Comparison of ENCODE assay signal across 24 mouse cellular contexts in the genomic region with DNA sequence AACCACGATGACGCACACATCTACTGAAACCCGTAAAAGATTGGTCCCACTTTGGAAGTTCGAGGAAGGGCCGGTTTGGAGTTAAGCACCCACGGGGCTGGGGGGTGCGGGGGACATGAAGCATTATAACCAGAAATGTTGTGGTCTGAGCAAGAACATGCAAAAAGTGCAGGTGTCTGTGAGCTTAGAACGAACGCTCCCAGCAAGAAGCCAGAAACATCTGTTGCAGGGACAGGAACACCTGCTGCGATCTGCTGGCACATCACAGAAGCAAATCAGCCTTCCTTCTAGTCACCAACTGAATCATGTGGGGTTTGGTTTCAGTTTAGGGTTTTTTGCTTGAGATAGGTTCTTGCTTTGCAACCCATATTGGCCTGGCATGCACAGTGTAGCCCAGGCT. TPM values are rescaled to one million over a fixed set of nuclear protein-coding genes. Genes with fewer than 3 reads are reported as not detected.
DNase-seq lines count a peak whose midpoint lies in the region; ATAC-seq and TF ChIP-seq lines count a peak whose summit lies in the region.
"Had no signal": no experiment of that assay in that cellular context is flagged by ENCODE, and none has a peak within 500 bp of the region (broad histone marks: within the 10 kb centered on the region; RNA-seq: fewer than 3 reads in every experiment).

No protein-coding gene starts in this region.

- H3K4me1 ChIP-seq in thymus, adult 2 months (replicated peaks; ENCODE audit: control insufficient read depth, insufficient read depth, low read length), result peaks cover 53% of the 10 kb centered on the region
- H3K4me1 ChIP-seq in hindbrain, embryonic 11.5 days (replicated peaks; ENCODE audit: control insufficient read depth, insufficient read depth, low read length), result no peaks in the 10 kb centered on the region
- H3K4me1 ChIP-seq: embryonic facial prominence, embryonic 13.5 days; liver, embryonic 13.5 days; neural tube, embryonic 13.5 days had no signal

- no peak for TF ChIP-seq CTCF in thymus, adult 2 months (IDR thresholded peaks at IDR 0.05; ENCODE audit: borderline replicate concordance, control insufficient read depth, extremely low read depth, insufficient read depth, low read length, poor library complexity)

- H3K4me2 ChIP-seq in hindbrain, embryonic 11.5 days (replicated peaks; ENCODE audit: low read depth, low read length), result no peak overlapping the region
- H3K4me2 ChIP-seq: embryonic facial prominence, embryonic 13.5 days; liver, embryonic 13.5 days; neural tube, embryonic 13.5 days had no signal

- H3K36me3 ChIP-seq in thymus, adult 2 months (ENCODE audit: control insufficient read depth, insufficient read depth, low read length), result no peaks in the 10 kb centered on the region
- no peaks in the 10 kb centered on the region for H3K36me3 ChIP-seq in hindbrain, embryonic 11.5 days (ENCODE audit: control insufficient read depth, insufficient read depth, low read length)
- H3K36me3 ChIP-seq: embryonic facial prominence, embryonic 13.5 days; liver, embryonic 13.5 days; neural tube, embryonic 13.5 days had no signal

- H3K27ac ChIP-seq in thymus, adult 2 months (ENCODE audit: control insufficient read depth, insufficient read depth, low read length), result peak overlapping the region; percentile 99
- H3K27ac ChIP-seq in hindbrain, embryonic 11.5 days (ENCODE audit: low read depth, low read length), result no peak overlapping the region
- H3K27ac ChIP-seq: embryonic facial prominence, embryonic 13.5 days; liver, embryonic 13.5 days; neural tube, embryonic 13.5 days had no signal

- TF ChIP-seq POLR2A in thymus, adult 2 months (IDR thresholded peaks at IDR 0.05; ENCODE audit: control insufficient read depth, extremely low read depth, insufficient read depth, low read length, poor library complexity), result 0 out of 2 replicates have a peak, but pooled peaks have one; percentile 25

- WGBS in thymus, adult 2 months, result 4% methylated on average over 10 of the region's 10 CpGs
- WGBS in hindbrain, embryonic 11.5 days, result 96% methylated on average over 10 of the region's 10 CpGs

- no peak overlapping the region for H3K9ac ChIP-seq in hindbrain, embryonic 11.5 days (ENCODE audit: low read depth, low read length)
- H3K9ac ChIP-seq: embryonic facial prominence, embryonic 13.5 days; forebrain, postnatal 0 days; liver, embryonic 13.5 days; neural tube, embryonic 13.5 days had no signal

- no peak for ATAC-seq in hindbrain, embryonic 11.5 days (ENCODE audit: low FRiP score)
- ATAC-seq: forebrain, postnatal 0 days; hindbrain, embryonic 16.5 days had no signal

- DNase-seq in A20 (ENCODE audit: low read depth, low spot score), result peak; percentile 89
- peak; percentile 44 for DNase-seq in CD4-positive helper T cell, adult 2 months (ENCODE audit: low read depth, low spot score)
- DNase-seq in induced T-regulatory cell, adult 2 months (ENCODE audit: low read depth), result peak; percentile 39
- peak; percentile 80 for DNase-seq in thymus, adult 2 months
- no peak for DNase-seq in hindbrain, embryonic 11.5 days (ENCODE audit: low spot score)
- DNase-seq in gastrocnemius, adult 18-20 months (ENCODE audit: low spot score), result no peak
- no peak for DNase-seq in embryo, embryonic 10.5 days (ENCODE audit: low spot score)
- DNase-seq: adrenal gland, postnatal 10 days; cerebellum, adult 8-10 months; forebrain, postnatal 0 days; heart, adult 18-20 months; heart, postnatal 14 days; kidney, adult 18-20 months; liver, embryonic 13.5 days; right cerebral cortex, postnatal 14 days had no signal

- 0 out of 2 replicates have a peak overlapping the region, but pooled peaks have one; percentile 2 for H3K4me3 ChIP-seq in thymus, adult 2 months (ENCODE audit: control insufficient read depth, insufficient read depth, low read length)
- no peak overlapping the region for H3K4me3 ChIP-seq in hindbrain, embryonic 11.5 days (ENCODE audit: low read depth, low read length)
- H3K4me3 ChIP-seq: embryonic facial prominence, embryonic 13.5 days; liver, embryonic 13.5 days; neural tube, embryonic 13.5 days had no signal

- H3K9me3 ChIP-seq in hindbrain, embryonic 11.5 days (ENCODE audit: control insufficient read depth, low read length), result no peaks in the 10 kb centered on the region
- H3K9me3 ChIP-seq: embryonic facial prominence, embryonic 13.5 days; liver, embryonic 13.5 days had no signal

- no peaks in the 10 kb centered on the region for H3K27me3 ChIP-seq in thymus, adult 2 months (ENCODE audit: control insufficient read depth, insufficient read depth, low read length)
- H3K27me3 ChIP-seq in hindbrain, embryonic 11.5 days (ENCODE audit: control insufficient read depth, insufficient read depth, low read length), result no peaks in the 10 kb centered on the region
- H3K27me3 ChIP-seq: embryonic facial prominence, embryonic 13.5 days; neural tube, embryonic 13.5 days had no signal

RNA-seq across cellular contexts. Expression of gene Zfp957, which starts 20.7 kb away (rescaled TPM):
- not detected in 2 replicates for polyA plus RNA-seq in thymus, adult 2 months (2012; rRNA removed)
- not detected in 2 replicates for polyA plus RNA-seq in hindbrain, embryonic 11.5 days (2014; fragmentation: Nextera tagmentation; extraction: Ambion mirVana)
- not detected for total RNA-seq in gastrocnemius, adult 18-20 months (2021)
- total RNA-seq: adrenal gland, postnatal 10 days; common myeloid progenitor, adult 5-6 weeks; forebrain, postnatal 0 days; gastrocnemius, adult 8-10 months; heart, adult 18-20 months; heart, postnatal 14 days; left cerebral cortex, adult 18-20 months had no signal
- polyA plus RNA-seq: embryonic facial prominence, embryonic 13.5 days; forebrain, postnatal 0 days; hindbrain, embryonic 16.5 days; large intestine, adult 2 months; limb, embryonic 11.5 days; liver, embryonic 13.5 days; lung, embryonic 16.5 days; neural tube, embryonic 13.5 days had no signal

RNA-seq across cellular contexts. Expression of gene Rgcc, which starts 33.6 kb away (rescaled TPM):
- polyA plus RNA-seq in thymus, adult 2 months (2012; rRNA removed), result 880 and 889 TPM in 2 replicates
- 33.0 and 41.9 TPM in 2 replicates for polyA plus RNA-seq in hindbrain, embryonic 11.5 days (2014; fragmentation: Nextera tagmentation; extraction: Ambion mirVana)
- total RNA-seq in gastrocnemius, adult 18-20 months (2021), result 10 to 100 TPM; 53.3 to 79.9 TPM

Comparison
In these comparisons a context has a peak if more than half of its experiments do, and no peak if none do; other contexts are left out.
1. DNase-seq: peak in A20 (single experiment), CD4-positive helper T cell, adult 2 months (single experiment), induced T-regulatory cell, adult 2 months (single experiment) and thymus, adult 2 months (single experiment); none in hindbrain, embryonic 11.5 days (single experiment), gastrocnemius, adult 18-20 months (single experiment) and embryo, embryonic 10.5 days (single experiment).
2. RNA of gene Rgcc, which starts 33.6 kb away (polyA plus RNA-seq): 880 to 889 TPM in thymus, adult 2 months; 33.0 to 41.9 TPM in hindbrain, embryonic 11.5 days; every median in the first group is over 10 times any median in the second.